Mouse (Mus musculus) spleen, adult 18-20 months (tissue): Measurements from ENCODE around the gene Ssbp2.

Source experiments
- DNase-seq, 2 experiments: peaks; one replicate each; pipeline ENCODE4 v3.0.0; 2022; ENCODE audit warnings: mixed read lengths in 2 of 2

Gene Ssbp2

DNA sequence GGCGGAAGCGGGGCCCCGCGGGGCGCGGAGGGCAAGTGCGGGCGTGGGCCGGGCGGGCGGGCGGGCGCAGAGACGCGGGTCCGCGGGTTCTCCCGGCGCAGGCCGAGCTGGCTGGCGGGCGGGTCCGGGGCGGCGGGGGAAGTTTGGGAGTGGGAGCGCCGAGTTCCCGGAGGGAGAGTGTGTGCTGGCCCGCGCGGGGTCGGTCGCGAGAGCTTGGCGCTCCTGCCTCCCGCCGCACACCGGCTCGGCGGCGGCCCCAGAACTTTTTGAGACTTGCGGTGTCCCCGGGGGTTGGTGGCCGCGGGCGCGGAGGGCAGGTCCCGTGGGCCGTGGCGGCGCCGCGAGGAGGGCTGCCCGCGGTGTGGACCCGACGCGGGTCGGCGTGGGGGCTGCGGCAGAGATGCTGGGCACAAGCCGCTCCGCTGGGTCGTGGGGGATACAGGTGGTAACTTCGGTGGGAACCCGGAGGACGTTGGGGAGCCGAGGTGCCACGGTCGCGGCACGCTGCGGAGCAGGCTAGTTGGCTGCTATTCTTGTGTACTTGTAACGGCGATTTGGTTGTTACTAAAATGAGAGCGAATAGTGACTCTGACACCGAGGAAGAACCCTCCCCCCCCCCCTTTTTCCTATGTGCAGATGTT lies 1.7 kb downstream of the Ssbp2 start:
- peak; percentile 19 to 47 for DNase-seq

GRCm38 (mm10) chr13:91462395-91462794 lies 2.3 kb downstream of the Ssbp2 start:
- DNase-seq: no peak

DNA sequence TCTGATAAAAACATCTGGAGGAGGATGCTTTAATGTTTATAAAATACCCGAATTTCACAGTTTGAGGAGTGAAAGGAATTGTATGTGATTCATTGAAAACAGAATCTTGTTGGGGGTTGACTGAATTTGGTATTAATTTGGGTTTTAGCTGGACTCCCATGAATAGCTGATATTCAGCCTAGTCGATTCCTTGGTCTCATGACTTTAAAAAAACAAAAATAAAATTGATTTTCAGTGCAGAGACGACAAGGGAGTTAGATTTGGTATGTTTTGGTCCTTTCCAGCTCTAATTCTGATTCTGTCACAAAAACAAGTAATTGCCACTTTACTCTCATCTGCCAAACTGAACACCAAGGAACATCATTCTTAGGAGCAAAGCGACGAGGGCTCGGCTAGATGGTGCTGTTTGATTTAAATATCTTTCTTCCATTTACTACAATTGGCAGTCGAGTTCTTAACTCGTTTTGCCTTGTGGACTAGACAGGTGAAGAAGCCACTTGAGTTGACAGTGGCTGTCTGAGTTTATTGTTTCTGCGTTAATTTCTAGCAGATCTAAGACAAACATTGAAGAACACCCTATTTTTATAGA lies 2.9 kb downstream of the Ssbp2 start:
- DNase-seq: no peak

- no peak for DNase-seq
These were observed 5.1 kb downstream of the Ssbp2 start for GRCm38 (mm10) chr13:91465002-91465715.

DNA sequence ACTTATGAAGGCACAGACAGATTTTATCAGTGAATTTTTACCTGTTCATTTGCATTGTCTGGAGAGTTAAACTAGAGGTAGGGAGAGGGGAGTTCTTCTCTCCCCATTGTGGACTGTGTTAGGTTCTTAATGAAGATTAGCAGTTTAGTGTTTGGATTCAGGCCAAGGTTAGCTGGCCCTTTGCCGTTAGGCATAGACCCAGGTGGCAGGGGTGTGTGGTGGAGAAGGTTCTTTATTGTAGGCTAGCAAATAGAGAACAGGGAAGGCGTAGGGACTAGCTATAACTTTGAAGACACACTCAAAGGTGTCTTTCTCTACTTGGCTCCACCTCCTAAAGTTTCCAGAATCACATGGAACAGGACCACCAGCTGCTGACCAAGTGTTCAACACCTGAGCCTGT lies 11.5 kb downstream of the Ssbp2 start:
- DNase-seq: no peak

DNA sequence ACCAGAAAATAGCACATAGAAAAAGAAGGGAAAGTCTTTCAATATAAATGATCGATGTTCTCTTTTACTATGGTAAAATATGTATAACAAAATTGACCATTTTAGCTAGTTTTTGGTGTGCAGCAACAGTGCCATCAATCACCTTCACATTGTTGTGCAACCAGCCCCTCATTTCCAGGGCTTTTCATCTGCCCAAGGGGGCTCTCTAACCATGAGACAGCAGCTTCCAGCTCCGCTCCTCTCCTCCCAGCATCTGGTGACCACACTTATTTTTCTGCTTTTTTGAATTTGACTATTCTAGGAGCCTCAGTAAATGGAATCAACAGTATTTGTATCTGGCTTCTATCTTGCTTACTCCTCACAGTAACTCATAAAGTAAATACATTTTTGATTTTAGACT lies 11.9 kb downstream of the Ssbp2 start:
- DNase-seq: no peak

DNA sequence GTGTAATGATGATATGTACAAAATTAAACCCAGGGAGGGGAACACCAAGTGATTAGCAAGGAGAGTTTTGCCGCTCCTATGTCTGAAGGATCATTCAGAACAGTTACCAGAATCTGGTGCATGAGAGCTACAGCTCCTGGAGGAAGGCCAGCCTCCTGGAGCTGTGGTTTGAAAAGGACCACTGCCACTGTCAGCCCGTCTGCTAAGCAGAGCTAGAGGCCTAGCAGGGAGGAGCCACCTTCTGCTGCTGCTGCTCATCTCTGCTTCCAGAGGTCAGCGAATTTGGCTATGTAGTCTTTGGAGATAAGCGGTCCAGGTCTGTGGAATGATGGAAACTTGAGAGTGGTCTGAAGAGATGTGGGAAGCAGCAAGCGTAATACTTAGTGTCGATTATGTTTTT lies 13.4 kb downstream of the Ssbp2 start:
- DNase-seq: no peak

DNA sequence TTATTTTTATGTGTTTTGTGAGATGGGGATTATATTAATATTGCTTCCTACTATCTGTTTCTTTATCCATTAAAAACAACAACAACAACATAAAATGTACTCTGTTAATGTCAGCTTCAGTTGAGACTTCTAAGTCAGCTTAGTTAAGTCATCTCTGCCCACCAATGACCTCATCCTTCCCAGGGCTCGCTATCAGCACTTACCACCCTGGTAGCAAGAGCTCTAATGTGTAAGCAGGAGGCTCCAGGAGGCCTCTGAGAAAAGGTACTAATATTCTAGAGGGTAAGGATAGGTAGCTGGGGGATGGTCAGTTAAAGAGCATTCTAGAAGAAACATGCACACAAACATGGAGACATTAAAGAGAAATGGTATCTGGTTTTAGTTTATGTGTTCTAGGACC lies 13.9 kb downstream of the Ssbp2 start:
- no peak for DNase-seq

- no peak for DNase-seq
These were observed 15.8 kb downstream of the Ssbp2 start for GRCm38 (mm10) chr13:91475888-91476287.

GRCm38 (mm10) chr13:91476596-91477100 lies 16.6 kb downstream of the Ssbp2 start:
- DNase-seq: no peak

GRCm38 (mm10) chr13:91478011-91478410 lies 17.9 kb downstream of the Ssbp2 start:
- DNase-seq: no peak

DNA sequence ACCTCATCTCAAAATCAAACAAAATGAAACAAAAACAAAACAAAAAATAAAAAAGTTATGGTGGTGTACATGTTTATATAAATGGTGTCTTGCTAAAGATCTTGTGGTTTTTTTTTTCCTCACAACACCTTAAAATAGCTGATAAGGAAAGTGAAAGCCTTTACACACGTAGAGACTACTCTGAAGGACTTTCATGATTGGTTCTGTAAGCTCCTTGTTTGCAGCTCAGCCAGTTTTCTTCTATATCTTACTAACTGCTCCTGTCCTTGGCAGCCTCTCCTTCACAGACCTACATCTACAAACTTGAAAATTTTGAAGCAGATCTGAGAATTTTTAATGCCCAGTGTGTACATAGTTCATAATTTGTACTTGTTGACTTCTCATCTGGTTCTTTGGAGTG lies 24.2 kb downstream of the Ssbp2 start:
- no peak for DNase-seq

- DNase-seq: no peak
These were observed 32.0 kb downstream of the Ssbp2 start for GRCm38 (mm10) chr13:91492133-91492532.

- no peak for DNase-seq
These were observed 37.0 kb downstream of the Ssbp2 start for GRCm38 (mm10) chr13:91497055-91497454.

DNA sequence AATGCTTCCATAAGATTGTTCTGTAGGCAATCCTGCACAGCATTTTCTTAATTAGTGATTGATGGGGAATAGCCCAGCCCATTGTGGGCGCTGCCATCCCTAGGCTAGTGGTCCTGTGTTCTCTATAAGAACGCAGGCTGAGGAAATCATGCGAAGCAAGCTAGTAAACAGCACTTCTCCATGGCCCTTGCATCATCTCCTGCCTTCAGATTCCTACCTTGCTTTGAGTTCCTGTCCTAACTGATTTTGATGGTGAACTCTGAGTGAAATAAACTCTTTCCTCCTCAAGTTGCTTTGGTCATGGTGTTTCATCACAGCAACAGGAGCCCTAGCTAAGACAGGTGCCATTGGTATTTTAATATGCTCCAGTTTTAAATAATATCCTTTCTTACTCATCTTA lies 41.7 kb downstream of the Ssbp2 start:
- DNase-seq: no peak

DNA sequence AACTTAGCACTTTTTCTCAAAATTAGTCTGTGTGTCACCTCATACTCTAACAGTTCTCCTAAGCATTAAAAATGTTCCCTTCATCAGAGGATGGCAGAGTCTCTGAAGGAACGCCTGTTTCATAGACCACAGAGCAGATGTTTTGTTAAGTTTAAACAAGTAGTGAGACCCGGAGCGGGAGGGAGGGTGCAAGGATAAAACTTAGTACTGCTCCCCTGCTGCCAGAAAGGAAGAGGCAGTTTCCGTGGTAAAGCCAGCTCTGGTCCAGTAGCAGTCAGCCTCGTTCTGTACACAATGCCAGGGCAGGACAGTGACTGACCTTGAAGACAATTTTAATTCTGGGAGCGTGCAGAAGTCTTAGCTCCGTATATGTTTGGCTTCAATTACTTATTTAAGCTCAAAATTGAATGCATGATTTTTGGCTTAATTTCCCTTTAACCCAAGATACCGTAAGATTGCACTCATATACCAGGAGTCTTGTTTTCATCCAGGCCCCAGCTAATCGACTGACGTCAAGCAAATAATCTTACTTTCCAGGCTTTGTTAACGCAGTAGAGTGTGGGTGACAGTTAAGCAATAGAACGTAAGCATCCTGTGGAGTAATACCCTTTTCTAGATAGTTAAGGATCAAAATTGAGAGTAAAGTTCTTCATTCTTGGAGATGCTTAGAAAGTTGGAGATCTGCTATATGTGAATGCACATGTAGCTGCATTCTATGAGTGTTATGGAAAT lies 42.7 kb downstream of the Ssbp2 start:
- DNase-seq: no peak

DNA sequence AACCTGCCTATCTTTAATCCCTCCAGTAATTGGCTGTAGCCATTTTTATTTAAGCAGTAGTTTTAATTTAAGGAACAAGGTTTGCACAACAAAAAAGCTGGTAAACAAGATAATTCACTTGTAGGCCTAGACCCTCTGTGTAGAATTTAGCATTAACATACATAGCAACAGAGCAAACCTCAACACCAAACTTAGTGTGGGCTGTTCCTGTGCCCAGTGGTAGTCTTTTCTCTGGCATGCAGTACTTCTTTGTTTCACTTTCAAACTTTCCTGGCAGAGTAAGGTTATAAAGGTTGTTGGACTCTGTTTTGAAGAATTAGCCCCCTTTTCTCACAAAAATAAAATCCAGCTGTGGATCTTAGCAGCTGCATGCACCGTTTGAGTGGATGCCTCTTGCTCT lies 48.9 kb downstream of the Ssbp2 start:
- no peak for DNase-seq

GRCm38 (mm10) chr13:91509467-91509866 lies 49.4 kb downstream of the Ssbp2 start:
- peak in 1 of 2 experiments; percentile 20 for DNase-seq

- DNase-seq: no peak
These were observed 54.9 kb downstream of the Ssbp2 start for GRCm38 (mm10) chr13:91514979-91515378.

GRCm38 (mm10) chr13:91520073-91520750 lies 60.1 kb downstream of the Ssbp2 start:
- no peak for DNase-seq

GRCm38 (mm10) chr13:91520968-91521367 lies 60.9 kb downstream of the Ssbp2 start:
- no peak for DNase-seq

DNA sequence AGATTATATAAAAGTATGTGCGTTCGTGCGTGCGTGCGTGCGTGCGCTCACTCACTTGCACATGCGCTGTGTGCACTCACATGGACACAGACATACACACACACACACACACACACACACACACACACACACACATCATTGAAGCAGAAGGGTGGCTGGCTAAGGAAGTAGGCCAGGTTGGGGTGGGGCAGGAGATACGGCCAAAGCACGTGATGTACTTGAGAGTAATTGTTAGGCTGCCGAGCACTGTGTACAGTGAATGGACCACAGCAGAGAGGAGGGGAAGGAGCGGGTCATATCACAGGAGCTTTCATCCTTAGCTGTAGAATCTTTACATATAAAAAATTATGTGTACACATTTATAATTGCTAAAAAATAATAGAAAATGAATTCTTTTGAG lies 66.0 kb downstream of the Ssbp2 start:
- no peak for DNase-seq

- no peak for DNase-seq
These were observed 69.7 kb downstream of the Ssbp2 start for GRCm38 (mm10) chr13:91529821-91530220.
